Mouse (Mus musculus) natural killer cell, adult 2 months (primary cell): ENCODE measurements around the gene Zfp711.

Source experiments
- DNase-seq, 2 experiments: peaks; one replicate each; pipeline ENCODE4 v3.0.0; 2022; ENCODE audit warnings: low spot score in 2 of 2

The Zfp711 gene

DNA sequence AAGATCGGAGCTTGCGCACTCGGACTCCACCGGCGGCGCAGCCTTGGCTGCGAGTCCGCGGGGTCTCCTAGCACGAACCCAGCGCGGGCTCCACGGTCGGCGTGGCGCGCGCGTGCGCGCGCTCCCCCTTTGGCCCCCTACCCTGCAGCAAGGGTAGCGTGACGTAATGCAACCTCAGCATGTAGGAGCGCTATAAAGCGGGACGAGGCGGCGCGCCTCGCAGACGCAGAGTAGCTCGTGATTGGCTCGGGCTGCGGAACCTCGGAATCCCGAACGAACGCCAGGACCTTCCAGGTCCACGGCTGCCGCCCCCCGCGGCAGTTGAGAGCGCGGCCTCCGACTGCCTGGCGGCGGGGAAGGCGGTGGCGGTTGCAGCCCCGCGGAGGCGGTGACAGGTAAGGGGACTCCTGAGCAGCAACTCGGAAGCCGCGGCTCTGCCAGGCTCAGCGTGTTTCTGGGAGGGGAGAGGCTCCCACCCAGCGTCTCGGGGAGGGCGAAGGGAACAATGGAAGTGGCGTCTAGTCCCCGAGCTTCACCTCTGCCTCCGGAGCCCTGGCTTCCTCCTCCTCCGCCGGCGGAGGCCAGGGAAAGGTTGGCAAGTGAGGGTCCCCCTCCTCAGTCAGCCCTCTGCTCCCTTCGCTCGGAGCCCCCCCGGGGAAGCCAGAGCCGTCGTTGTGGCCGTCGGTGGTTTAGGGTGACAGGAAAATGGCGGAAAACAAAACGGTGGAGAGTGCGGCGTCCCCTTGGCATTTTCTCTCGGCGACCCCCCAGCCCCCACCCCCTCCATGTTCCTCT, at the start of gene Zfp711:
Zfp711 (plus strand) TSS at position 16 of the 795 bp plus-strand sequence.
- no peak for DNase-seq

GRCm38 (mm10) chrX:112567716-112568115, 32.6 kb upstream of the Zfp711 start:
- no peak for DNase-seq

GRCm38 (mm10) chrX:112601306-112602120, 1.2 kb downstream of the Zfp711 start:
- DNase-seq: no peak

- DNase-seq: no peak
Observed at GRCm38 (mm10) chrX:112675525-112675924, 75.2 kb downstream of the Zfp711 start.

DNA sequence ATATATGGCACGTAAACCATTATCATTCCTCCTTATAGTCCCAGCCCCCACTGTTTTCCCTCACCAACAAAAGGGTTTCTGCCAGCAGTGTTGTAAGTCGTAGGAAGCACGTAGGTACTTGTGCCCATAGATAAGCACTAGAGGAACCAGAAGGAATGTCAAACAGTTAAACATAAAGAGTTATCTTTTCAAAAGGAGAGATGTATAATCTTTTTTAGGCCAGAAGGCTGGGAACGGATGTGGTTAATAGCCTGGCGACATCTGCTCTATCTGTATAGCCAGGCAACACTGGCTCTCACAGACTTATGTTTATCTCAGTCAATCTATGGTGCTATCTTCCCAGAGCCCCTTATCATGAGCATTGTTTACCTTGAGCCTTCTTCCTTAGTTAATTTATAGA, 80.3 kb downstream of the Zfp711 start:
- DNase-seq: no peak
